Mouse (Mus musculus) kidney, postnatal 4 days (tissue): ENCODE data around the gene Tcp1.
"Not testable (repeated sequence)": the region's sequence is repeated elsewhere in the genome, so short reads cannot be mapped to it uniquely, and the experiment has no call there.

ENCODE experiments used
- DNase-seq, 2 experiments: peaks; one replicate each; pipeline ENCODE4 v3.0.0; 2021; ENCODE audit warnings: mixed read lengths in 2 of 2

The Tcp1 gene

GRCm38 (mm10) chr17:12915881-12916583, 531 bp downstream of the Tcp1 start, which contains the start of gene Mrpl18:
Mrpl18 (minus strand) TSS chr17:12916345.
- peak; percentile 99 for DNase-seq

GRCm38 (mm10) chr17:12916588-12917380, 1.3 kb downstream of the Tcp1 start:
- DNase-seq = peak in 1 of 2 experiments; percentile 78

- no peak for DNase-seq
These were observed 5.6 kb downstream of the Tcp1 start for GRCm38 (mm10) chr17:12921073-12921472.

- no peak for DNase-seq
These were observed 9.5 kb downstream of the Tcp1 start for GRCm38 (mm10) chr17:12925001-12925400.

GRCm38 (mm10) chr17:12925703-12926180, 10.2 kb downstream of the Tcp1 start:
- no peak for DNase-seq

- peak in 1 of 2 experiments; percentile 32 for DNase-seq
These were observed 16.1 kb downstream of the Tcp1 start for GRCm38 (mm10) chr17:12931576-12931975.

GRCm38 (mm10) chr17:12935719-12936118, 20.2 kb downstream of the Tcp1 start:
- DNase-seq = no peak

GRCm38 (mm10) chr17:12937412-12937970, 22.0 kb downstream of the Tcp1 start:
- DNase-seq = no peak

GRCm38 (mm10) chr17:12938077-12938476, 22.6 kb downstream of the Tcp1 start:
- no peak for DNase-seq

- not testable (repeated sequence) for DNase-seq
These were observed 24.1 kb downstream of the Tcp1 start for GRCm38 (mm10) chr17:12939377-12940148.

- DNase-seq = peak; percentile 23 to 37
These were observed 24.8 kb downstream of the Tcp1 start, which contains the start of gene Acat3 for GRCm38 (mm10) chr17:12940151-12940805. Acat3 (minus strand) TSS chr17:12940600.

- DNase-seq = no peak
These were observed 26.2 kb downstream of the Tcp1 start for GRCm38 (mm10) chr17:12941543-12942260.

GRCm38 (mm10) chr17:12942459-12943162, 27.1 kb downstream of the Tcp1 start:
- DNase-seq = no peak

GRCm38 (mm10) chr17:12949669-12950068, 34.2 kb downstream of the Tcp1 start:
- no peak for DNase-seq

- DNase-seq = no peak
These were observed 41.2 kb downstream of the Tcp1 start for GRCm38 (mm10) chr17:12956664-12957063.

GRCm38 (mm10) chr17:12959377-12959776, 43.9 kb downstream of the Tcp1 start:
- DNase-seq = not testable (repeated sequence)

- peak; percentile 96 to 97 for DNase-seq
These were observed 44.9 kb downstream of the Tcp1 start, which contains the start of gene Acat2 for GRCm38 (mm10) chr17:12960331-12960873. Acat2 (minus strand) TSS chr17:12960747.

- no peak for DNase-seq
These were observed 48.0 kb downstream of the Tcp1 start for GRCm38 (mm10) chr17:12963476-12963875.

GRCm38 (mm10) chr17:12967173-12967572, 51.7 kb downstream of the Tcp1 start:
- no peak for DNase-seq

GRCm38 (mm10) chr17:12973851-12974250, 58.4 kb downstream of the Tcp1 start:
- DNase-seq = no peak
